Mouse (Mus musculus) T-helper 1 cell (primary cell): ENCODE data around the gene Olfr411.

Source experiments
- in situ Hi-C: fragments of 300-600 bp; cut with MboI, MseI; formaldehyde crosslinking; loops from one replicate; pipeline ENCODE4 v1.15.1; 2025; ENCODE audit warnings: high pct_unique_total_duplicates

The Olfr411 gene

DNA sequence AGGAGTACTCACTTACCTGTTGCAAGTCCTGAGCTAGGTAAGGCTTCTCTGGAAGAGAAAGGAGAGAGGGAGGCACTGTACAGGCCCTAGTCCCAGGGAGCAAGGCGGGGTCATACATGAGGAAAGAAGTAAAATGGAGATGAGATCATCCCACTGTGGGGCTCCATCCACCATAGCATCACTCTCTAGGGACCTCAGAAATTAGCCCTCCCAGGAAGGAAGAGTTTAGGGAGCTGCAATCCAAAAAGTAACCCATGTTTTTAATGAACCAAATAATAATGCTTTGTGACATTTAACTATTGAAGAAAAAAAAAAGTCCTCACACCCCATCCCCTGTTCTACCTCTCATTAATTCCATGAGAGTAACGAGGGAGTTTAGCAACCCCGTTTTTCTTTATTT, at the start of gene Olfr411:
Olfr411 (minus strand) TSS at position 101 of the 400 bp plus-strand sequence.
- in situ Hi-C loops = no loop called here

DNA sequence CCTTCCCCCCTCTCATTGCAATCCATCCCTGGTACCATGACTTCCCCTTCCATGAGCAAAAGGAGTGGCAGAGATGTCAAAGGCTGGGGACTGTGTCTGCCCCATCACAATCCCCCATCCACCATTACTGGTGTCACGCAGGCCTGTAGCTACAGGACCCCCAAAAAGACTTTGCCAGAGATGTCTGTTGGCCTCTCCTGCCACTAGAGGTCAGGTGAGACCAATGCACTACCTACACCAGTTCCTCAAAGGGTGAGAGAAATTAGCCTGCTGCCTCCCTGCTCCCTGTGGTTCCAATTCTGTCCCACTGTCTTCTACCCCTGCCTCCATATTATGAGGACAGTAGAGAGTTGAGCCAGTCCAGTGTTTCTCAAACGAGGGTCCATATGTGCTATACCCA, 49.7 kb upstream of the Olfr411 start:
- in situ Hi-C loops = loop anchor here (5.0 kb wide), 1 partner anchor 340 kb away; no protein-coding TSS in a partner anchor

- in situ Hi-C loops = loop anchor here (10.0 kb wide), 1 partner anchor 139 kb away; no protein-coding TSS in a partner anchor
Observed at GRCm38 (mm10) chr11:74395583-74395982, 43.1 kb upstream of the Olfr411 start.

DNA sequence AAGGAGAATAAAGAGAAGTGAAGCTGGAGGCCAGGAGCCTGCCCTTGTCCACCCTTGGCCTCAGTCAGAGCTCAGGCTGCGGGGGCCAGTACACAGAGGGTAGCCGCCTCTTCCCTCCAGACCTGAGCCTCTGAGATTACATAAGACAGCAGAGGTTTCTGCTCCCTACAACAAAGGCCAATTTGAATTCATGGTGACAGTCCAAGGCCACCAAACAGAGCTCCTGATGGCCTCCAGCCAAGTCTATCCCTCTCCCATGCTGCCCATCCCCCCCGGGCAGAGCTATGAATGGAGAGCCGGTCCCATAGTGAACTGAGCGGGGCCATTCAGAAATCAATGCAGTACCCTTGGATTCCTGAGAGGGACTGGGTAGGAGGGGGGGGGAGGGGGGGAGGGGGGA, 41.0 kb upstream of the Olfr411 start:
- in situ Hi-C loops = loop anchor here (10.0 kb wide), 1 partner anchor 141 kb away; no protein-coding TSS in a partner anchor

GRCm38 (mm10) chr11:74392903-74393302, 40.5 kb upstream of the Olfr411 start:
- in situ Hi-C loops = loop anchor here (10.0 kb wide), 1 partner anchor 142 kb away; no protein-coding TSS in a partner anchor

DNA sequence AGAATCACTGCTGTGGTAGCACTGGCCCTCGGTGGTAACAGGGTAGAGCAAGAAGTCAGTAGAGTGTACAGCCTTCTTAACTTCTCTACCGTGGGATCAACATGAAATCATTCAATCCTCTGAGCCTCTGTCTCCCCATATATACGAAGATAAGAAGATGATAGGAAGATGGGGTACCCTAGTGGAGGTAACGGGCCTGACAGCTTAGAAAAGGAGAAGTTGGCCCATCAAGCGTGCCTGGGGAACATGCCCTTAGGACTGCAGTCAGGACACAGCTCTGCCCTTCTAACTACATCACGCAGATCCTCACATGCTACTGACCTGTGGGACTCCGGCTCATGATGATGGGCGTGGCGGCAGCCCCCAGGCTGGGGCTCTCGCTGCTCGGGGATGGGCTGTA, 39.4 kb upstream of the Olfr411 start:
- in situ Hi-C loops = loop anchor here (10.0 kb wide), 1 partner anchor 143 kb away; no protein-coding TSS in a partner anchor

GRCm38 (mm10) chr11:74387203-74387602, 34.8 kb upstream of the Olfr411 start:
- in situ Hi-C loops = no loop called here

DNA sequence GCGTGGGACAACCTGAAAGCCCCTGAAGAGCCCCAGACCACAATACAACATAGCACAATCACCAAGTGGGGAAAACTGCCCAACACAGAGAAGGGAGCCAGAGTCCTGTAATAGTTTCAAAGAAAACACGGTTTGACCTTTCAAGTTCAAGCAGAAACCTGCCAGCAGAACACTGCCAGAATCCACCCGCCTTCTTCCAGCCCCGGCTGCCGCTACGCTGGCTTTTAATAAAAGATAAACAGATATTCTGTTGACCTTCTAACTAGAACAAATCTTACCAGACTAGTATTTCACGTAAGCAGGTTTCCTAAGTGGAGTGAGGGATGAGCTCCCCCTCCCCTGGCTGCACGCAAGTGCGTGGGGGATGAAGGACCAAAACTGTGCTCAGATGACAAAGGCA, 33.2 kb upstream of the Olfr411 start:
- in situ Hi-C loops = no loop called here

DNA sequence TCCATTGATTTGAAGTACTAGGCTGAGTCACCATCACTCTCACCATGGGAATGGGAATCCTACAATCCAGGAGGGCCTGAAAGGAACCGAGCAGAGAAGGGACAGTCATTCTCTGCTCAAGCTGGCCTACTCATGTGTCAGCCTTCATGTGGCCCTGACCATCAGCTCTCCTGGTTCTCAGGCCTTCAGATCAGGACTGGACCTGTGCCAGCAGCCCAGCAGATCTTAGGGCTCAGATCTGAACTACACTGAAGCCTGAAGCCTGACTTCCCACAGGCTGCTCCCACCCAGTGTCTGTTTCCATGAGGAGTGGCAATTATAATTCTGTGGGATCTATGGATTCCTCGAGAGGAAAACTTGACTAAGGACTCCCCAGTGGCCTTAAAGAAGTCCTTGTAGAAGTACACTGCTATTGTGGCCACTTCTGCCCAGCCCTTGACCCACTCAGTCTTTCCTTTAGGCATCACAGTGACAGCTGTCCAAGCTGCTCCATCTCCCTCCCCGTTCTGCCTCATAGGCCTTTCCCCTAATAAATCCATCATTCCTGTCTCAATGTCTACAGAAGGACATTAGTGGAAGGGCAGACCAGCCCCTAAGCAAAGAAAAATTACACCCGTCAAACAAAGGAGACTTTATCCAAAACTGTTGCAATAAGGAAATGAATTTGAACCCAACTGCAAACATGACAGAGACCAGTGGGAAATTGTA, 26.9 kb upstream of the Olfr411 start:
- in situ Hi-C loops = loop anchor here (5.0 to 10.0 kb wide), 2 partner anchors 145 to 1237 kb away; no protein-coding TSS in a partner anchor

DNA sequence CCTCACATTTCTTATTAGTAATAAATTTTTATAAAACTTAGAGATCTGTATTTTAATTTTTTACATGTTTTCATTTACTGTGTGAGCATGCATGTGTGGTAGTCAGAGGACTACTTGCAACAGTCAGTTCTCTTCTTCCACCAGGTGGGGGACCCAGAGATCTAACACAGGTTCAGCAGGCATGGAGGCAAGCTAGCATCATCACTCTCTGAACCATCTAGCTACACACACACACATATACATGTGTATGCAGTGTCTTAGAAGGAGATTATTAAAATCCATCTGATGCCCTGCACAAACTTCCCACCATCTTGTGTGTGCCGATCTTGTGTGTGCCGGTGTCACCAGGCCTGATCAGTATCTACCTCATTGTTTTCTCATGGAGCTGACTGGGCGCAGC, 24.4 kb upstream of the Olfr411 start:
- in situ Hi-C loops = loop anchor here (5.0 to 10.0 kb wide), 2 partner anchors 148 to 1235 kb away; no protein-coding TSS in a partner anchor

DNA sequence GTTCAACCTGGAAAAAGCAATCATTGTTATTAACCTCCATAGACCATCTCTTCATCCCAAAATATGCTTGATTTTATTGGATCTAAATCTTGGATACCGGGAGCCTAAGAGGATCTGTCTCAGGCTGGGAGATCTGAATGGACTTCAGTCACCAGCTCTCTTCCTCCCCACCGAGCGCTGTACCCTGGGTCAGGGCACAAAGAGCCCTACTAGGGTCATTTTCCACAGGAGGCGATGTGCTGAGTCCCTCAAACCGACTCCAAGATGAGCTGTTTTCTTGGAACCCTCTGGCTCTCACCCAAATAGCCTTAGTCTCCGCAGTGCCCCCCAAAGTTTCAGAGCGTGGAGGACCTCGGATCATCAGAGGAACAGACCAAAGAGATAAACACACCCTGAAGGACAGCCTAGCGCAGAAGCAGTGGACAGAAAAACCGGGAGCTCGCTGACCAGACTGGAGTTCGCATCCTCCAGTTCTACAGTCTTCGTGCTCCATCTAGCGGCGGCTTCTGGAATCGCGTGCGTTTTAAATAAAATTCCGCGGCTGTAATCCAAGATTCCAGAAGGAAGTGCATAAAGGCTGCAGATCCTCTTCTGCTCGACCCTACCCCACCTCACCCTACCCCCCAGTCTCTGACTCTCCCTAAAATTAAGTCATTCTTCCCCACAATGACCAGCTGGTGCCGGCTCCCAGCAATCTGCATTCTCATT, 19.1 kb upstream of the Olfr411 start:
- in situ Hi-C loops = loop anchor here (10.0 kb wide), 1 partner anchor 153 kb away; no protein-coding TSS in a partner anchor

DNA sequence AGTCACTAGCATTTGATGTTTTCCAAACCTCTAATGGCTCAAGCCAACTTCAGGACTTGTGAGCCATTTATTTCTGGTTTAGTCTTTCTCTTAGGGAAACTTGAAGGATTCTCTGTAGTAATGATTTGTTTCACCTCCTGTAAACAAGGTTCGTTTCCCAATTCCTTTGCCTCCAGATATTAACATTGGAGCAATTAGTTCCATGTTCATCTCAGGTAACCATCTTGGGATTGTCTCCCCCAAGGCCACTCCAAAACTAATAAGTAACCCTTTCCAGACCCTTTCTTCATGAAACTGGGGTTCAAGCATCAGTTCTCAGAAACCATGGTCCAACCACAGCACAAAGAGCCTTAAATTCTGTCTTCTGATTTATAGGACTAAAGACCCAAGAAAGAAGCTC, 9.3 kb upstream of the Olfr411 start, which contains the start of gene Olfr412:
Olfr412 (plus strand) TSS at position 301 of the 400 bp plus-strand sequence.
- in situ Hi-C loops = no loop called here

- in situ Hi-C loops = no loop called here
Observed at GRCm38 (mm10) chr11:74337931-74338330, 14.5 kb downstream of the Olfr411 start, which contains the start of gene Olfr410. Gene Olfr410 (minus strand): TSS chr11:74338031.

DNA sequence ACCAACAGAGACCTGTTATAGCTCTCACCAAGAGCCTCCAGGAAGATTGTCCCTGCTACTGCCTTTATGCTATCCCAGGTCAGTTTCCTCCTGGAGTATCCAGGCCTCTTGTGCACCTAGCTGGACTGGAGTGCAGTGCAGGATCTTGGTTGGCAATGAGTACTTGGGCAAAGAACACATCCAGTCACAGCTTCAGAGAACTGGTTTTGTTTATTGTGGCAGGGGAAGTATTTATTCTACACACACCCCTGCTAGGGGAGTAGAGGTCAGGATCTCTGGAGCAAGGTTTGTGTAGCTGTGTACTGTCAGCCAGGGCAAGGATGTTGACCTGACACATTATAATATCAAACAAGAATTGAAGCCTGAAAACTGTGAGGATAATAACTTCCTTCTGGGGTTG, 23.7 kb downstream of the Olfr411 start:
- in situ Hi-C loops = no loop called here

GRCm38 (mm10) chr11:74326044-74326443, 26.4 kb downstream of the Olfr411 start:
- in situ Hi-C loops = no loop called here
